Mouse (Mus musculus): Measurements from ENCODE around the gene Dhx16. TPM values are rescaled to one million over a fixed set of nuclear protein-coding genes. Genes with fewer than 3 reads are reported as not detected.

Gene Dhx16
- polyA plus RNA-seq, 1 experiment = 533 TPM

DNA sequence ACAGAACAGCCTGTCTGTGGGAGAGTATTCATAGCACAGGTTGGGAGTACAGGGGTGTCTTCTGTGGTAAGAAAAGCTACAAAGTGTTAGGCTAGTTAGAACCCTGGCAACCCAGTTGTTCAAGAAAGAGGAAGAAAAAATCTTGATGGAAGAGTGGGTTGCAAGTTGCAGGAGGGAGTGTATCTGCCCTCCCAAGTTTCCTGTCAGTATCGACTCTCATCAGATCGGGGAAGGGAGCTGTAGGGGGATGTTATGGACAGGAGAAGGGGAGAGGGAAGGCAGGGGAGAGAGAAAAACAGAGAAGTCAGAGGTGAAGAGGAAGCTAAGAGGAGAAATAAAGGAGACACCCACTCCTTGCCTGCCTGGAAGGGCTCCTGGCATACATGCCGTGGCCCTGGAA is 21.0 kb downstream of the Dhx16 start:
- Histone ChIP-seq H3K27me3 (ENCODE audit: control insufficient read depth, insufficient read depth, low read length, poor library complexity, severe bottlenecking) (no peaks in the 10 kb centered on the region), H3K4me3 (ENCODE audit: low read depth, low read length) (no peak overlapping the region), H3K9ac (ENCODE audit: low read depth, poor library complexity, severe bottlenecking) (no peak overlapping the region), H3K4me1 (ENCODE audit: control insufficient read depth, insufficient read depth, low read length) (peaks cover 2% of the 10 kb centered on the region), H3K36me3 (ENCODE audit: control insufficient read depth, insufficient read depth, low read length, poor library complexity, severe bottlenecking) (no peaks in the 10 kb centered on the region; the same call in 1 of the 2 replicates), H3K27ac (ENCODE audit: insufficient read depth, low read length) (no peak overlapping the region), H3K9me3 (replicated peaks; ENCODE audit: control insufficient read depth, insufficient read depth, low read length, poor library complexity, severe bottlenecking) (no peaks in the 10 kb centered on the region)
- no peak for TF ChIP-seq POLR2A (IDR thresholded peaks at IDR 0.05; ENCODE audit: insufficient read depth, low read length)
- no peak for TF ChIP-seq EP300 (IDR thresholded peaks at IDR 0.05; ENCODE audit: insufficient read depth, low read depth, low read length)
- no peak for TF ChIP-seq CTCF (IDR thresholded peaks at IDR 0.05; ENCODE audit: low read depth, low read length)

DNA sequence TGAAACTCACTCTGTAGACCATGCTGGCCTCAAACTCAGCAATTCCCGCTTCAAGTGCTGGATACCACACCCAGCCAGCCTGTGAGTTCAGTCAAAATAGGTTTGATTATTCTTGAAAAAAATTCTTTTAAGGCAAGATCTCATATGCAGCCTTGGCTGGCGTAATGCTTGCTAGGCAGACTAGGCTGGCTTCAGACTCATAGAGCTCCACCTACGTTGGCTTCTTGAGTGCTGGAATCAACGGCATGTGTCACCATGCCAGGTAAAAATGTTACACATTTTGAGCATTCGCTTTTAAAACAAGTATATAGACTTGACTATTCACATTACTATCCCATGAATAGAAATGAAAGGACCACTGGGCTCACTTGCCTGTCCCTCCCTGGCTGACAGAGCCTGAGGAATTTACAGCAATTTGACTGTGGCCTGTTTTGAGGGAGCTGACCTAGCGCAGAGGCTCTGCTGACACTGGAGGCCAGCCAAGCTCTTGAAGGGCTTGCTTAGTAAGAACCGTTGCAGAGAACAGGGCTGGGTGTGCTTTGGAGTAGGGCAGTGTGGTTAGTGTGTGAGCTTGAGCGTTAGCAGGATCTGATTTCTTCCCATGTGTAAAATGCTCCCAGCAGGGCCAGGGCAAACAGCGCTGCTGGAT is 23.8 kb downstream of the Dhx16 start:
- Histone ChIP-seq H3K27me3 (ENCODE audit: control insufficient read depth, insufficient read depth, low read length, poor library complexity, severe bottlenecking) (no peaks in the 10 kb centered on the region), H3K27ac (ENCODE audit: insufficient read depth, low read length) (no peak overlapping the region), H3K9me3 (replicated peaks; ENCODE audit: control insufficient read depth, insufficient read depth, low read length, poor library complexity, severe bottlenecking) (no peaks in the 10 kb centered on the region), H3K9ac (ENCODE audit: low read depth, poor library complexity, severe bottlenecking) (no peak overlapping the region), H3K4me3 (ENCODE audit: low read depth, low read length) (no peak overlapping the region), H3K36me3 (ENCODE audit: control insufficient read depth, insufficient read depth, low read length, poor library complexity, severe bottlenecking) (peaks cover 8% of the 10 kb centered on the region), H3K4me1 (ENCODE audit: control insufficient read depth, insufficient read depth, low read length) (no peaks in the 10 kb centered on the region)
- TF ChIP-seq CTCF (IDR thresholded peaks at IDR 0.05; ENCODE audit: low read depth, low read length) = no peak
- no peak for TF ChIP-seq EP300 (IDR thresholded peaks at IDR 0.05; ENCODE audit: insufficient read depth, low read depth, low read length)
- no peak for TF ChIP-seq POLR2A (IDR thresholded peaks at IDR 0.05; ENCODE audit: insufficient read depth, low read length)

DNA sequence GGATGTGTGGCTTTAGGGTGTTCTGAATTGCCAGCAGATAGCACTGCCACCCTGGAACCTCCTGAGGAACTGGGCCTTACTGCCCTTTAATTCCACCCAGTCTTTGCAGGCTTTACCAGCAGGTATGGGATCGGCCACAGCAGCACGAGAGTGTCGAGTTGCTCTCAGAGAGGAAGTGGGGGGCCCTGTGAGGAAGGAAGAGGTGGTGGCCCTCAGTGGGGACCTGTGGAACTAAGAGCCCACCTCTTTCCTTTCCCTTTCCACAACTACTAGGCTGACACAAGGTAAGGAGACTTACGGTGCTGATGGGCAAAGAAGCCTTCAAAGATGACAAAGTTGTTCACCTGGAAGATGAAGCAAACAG is 24.4 kb downstream of the Dhx16 start:
- Histone ChIP-seq H3K27me3 (ENCODE audit: control insufficient read depth, insufficient read depth, low read length, poor library complexity, severe bottlenecking) (no peaks in the 10 kb centered on the region), H3K36me3 (ENCODE audit: control insufficient read depth, insufficient read depth, low read length, poor library complexity, severe bottlenecking) (peaks cover 8% of the 10 kb centered on the region), H3K4me1 (ENCODE audit: control insufficient read depth, insufficient read depth, low read length) (no peaks in the 10 kb centered on the region), H3K4me3 (ENCODE audit: low read depth, low read length) (no peak overlapping the region), H3K9me3 (replicated peaks; ENCODE audit: control insufficient read depth, insufficient read depth, low read length, poor library complexity, severe bottlenecking) (no peaks in the 10 kb centered on the region), H3K27ac (ENCODE audit: insufficient read depth, low read length) (no peak overlapping the region), H3K9ac (ENCODE audit: low read depth, poor library complexity, severe bottlenecking) (no peak overlapping the region)
- TF ChIP-seq EP300 (IDR thresholded peaks at IDR 0.05; ENCODE audit: insufficient read depth, low read depth, low read length) (no peak), POLR2A (IDR thresholded peaks at IDR 0.05; ENCODE audit: insufficient read depth, low read length) (no peak), CTCF (IDR thresholded peaks at IDR 0.05; ENCODE audit: low read depth, low read length) (no peak)

DNA sequence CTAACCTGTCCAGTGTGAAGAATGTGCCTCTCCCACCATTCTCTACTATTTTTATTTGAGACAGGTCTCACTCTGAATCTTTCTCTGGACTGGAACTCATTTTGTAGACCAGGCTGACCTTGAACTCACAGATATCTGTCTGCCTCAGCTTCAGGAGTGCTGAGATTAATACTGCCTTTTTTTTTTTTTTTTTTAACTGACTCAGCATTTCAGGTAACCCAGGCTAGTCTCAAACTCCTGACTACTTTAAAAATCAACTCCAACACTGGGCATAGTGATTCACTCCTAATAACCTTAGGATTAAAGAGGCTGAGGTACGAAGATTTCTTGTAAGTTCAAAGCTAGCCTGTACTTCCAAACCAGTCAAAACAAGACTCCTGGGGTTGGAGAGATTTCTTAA is 26.0 kb downstream of the Dhx16 start:
- no peaks in the 10 kb centered on the region for H3K4me1 ChIP-seq (ENCODE audit: control insufficient read depth, insufficient read depth, low read length)
- H3K27me3 ChIP-seq (ENCODE audit: control insufficient read depth, insufficient read depth, low read length, poor library complexity, severe bottlenecking) = no peaks in the 10 kb centered on the region
- no peak overlapping the region for H3K4me3 ChIP-seq (ENCODE audit: low read depth, low read length)
- H3K36me3 ChIP-seq (ENCODE audit: control insufficient read depth, insufficient read depth, low read length, poor library complexity, severe bottlenecking) = peaks cover 9% of the 10 kb centered on the region
- no peak for TF ChIP-seq CTCF (IDR thresholded peaks at IDR 0.05; ENCODE audit: low read depth, low read length)
- no peak for TF ChIP-seq EP300 (IDR thresholded peaks at IDR 0.05; ENCODE audit: insufficient read depth, low read depth, low read length)
- H3K27ac ChIP-seq (ENCODE audit: insufficient read depth, low read length) = no peak overlapping the region
- no peaks in the 10 kb centered on the region for H3K9me3 ChIP-seq (replicated peaks; ENCODE audit: control insufficient read depth, insufficient read depth, low read length, poor library complexity, severe bottlenecking)
- H3K9ac ChIP-seq (ENCODE audit: low read depth, poor library complexity, severe bottlenecking) = no peak overlapping the region

DNA sequence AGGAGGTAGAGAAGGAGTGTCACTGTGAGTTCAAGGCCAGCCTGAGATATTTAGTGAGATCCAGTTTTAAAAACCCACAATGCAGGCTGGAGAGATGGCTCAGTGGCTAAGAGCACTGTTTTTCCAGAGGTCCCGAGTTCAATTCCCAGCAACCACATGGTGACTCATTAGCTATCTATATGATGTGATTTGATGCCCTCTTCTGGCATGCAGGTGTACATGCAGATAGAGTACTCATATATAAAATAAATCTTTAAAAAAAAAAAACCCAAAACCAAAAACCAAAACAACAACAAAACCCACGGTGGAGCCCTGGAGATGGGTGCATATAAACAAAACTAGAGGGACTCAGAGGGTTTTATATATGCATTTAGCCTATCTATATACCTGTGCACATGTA is 28.0 kb downstream of the Dhx16 start:
- Histone ChIP-seq H3K9ac (ENCODE audit: low read depth, poor library complexity, severe bottlenecking) (no peak overlapping the region), H3K36me3 (ENCODE audit: control insufficient read depth, insufficient read depth, low read length, poor library complexity, severe bottlenecking) (peaks cover 21% of the 10 kb centered on the region), H3K27me3 (ENCODE audit: control insufficient read depth, insufficient read depth, low read length, poor library complexity, severe bottlenecking) (no peaks in the 10 kb centered on the region)

DNA sequence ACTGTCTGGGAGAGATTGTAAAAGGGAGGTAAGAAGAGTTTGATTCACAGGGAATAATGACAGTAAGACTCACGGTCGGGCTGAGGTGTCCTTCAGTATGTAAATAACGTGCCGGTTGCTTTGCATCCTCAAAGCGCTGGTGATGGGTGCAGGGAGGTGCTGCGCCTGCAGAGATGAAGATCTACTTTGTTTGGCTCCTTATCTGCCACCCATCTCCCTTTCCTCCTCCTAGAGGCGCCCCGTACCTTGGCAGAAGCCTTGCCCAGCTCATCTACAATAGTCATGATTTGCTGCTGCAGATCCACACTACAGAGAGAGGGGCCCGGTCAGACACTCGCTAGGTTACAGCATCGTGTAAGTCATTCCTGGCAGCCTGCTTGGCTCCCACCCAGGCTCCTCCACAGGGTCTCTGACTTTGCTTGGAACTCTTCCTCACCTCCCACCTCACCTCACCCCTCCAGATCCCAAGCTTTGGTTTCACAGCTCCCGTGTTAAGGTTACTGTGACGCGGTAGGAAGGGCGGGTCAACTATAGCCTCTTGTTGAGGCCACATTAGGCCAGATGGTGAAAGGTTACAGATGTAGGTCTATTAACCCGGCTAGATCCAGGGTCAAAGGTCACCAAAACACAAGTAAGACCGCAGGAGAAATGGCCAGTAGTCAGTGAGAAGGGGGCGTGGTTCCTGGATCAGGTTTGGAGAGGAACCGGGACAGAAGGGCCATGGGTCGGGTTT is 29.7 kb downstream of the Dhx16 start:
- peak overlapping the region; percentile 83 for H3K4me3 ChIP-seq (ENCODE audit: low read depth, low read length)
- H3K9me3 ChIP-seq (replicated peaks; ENCODE audit: control insufficient read depth, insufficient read depth, low read length, poor library complexity, severe bottlenecking) = no peaks in the 10 kb centered on the region
- no peaks in the 10 kb centered on the region for H3K27me3 ChIP-seq (ENCODE audit: control insufficient read depth, insufficient read depth, low read length, poor library complexity, severe bottlenecking)
- H3K27ac ChIP-seq (ENCODE audit: insufficient read depth, low read length) = no peak overlapping the region; the same call in 1 of the 2 replicates
- H3K36me3 ChIP-seq (ENCODE audit: control insufficient read depth, insufficient read depth, low read length, poor library complexity, severe bottlenecking) = peaks cover 34% of the 10 kb centered on the region
- H3K4me1 ChIP-seq (ENCODE audit: control insufficient read depth, insufficient read depth, low read length) = no peaks in the 10 kb centered on the region
- peak overlapping the region; percentile 66 for H3K9ac ChIP-seq (ENCODE audit: low read depth, poor library complexity, severe bottlenecking)
- no peak for TF ChIP-seq POLR2A (IDR thresholded peaks at IDR 0.05; ENCODE audit: insufficient read depth, low read length)
- no peak for TF ChIP-seq CTCF (IDR thresholded peaks at IDR 0.05; ENCODE audit: low read depth, low read length)
- TF ChIP-seq EP300 (IDR thresholded peaks at IDR 0.05; ENCODE audit: insufficient read depth, low read depth, low read length) = no peak

More for the DNA sequence above, 28.0 kb downstream of the Dhx16 start:
- no peaks in the 10 kb centered on the region for H3K9me3 ChIP-seq (replicated peaks; ENCODE audit: control insufficient read depth, insufficient read depth, low read length, poor library complexity, severe bottlenecking)
- H3K4me1 ChIP-seq (ENCODE audit: control insufficient read depth, insufficient read depth, low read length) = no peaks in the 10 kb centered on the region
- H3K4me3 ChIP-seq (ENCODE audit: low read depth, low read length) = no peak overlapping the region
- no peak overlapping the region for H3K27ac ChIP-seq (ENCODE audit: insufficient read depth, low read length)
- TF ChIP-seq POLR2A (IDR thresholded peaks at IDR 0.05; ENCODE audit: insufficient read depth, low read length) (no peak), CTCF (IDR thresholded peaks at IDR 0.05; ENCODE audit: low read depth, low read length) (no peak), EP300 (IDR thresholded peaks at IDR 0.05; ENCODE audit: insufficient read depth, low read depth, low read length) (no peak)

Measured in ES-Bruce4 (cell line).